Mouse (Mus musculus) fat pad, adult 2 months (tissue): ENCODE results near the gene Cdk20.

Experiments
- DNase-seq: peaks from one replicate; pipeline ENCODE4 v3.0.0-alpha.2; 2011; ENCODE audit warnings: low read depth, low spot score; ENCODE audit errors: extremely low read depth

Gene Cdk20

DNA sequence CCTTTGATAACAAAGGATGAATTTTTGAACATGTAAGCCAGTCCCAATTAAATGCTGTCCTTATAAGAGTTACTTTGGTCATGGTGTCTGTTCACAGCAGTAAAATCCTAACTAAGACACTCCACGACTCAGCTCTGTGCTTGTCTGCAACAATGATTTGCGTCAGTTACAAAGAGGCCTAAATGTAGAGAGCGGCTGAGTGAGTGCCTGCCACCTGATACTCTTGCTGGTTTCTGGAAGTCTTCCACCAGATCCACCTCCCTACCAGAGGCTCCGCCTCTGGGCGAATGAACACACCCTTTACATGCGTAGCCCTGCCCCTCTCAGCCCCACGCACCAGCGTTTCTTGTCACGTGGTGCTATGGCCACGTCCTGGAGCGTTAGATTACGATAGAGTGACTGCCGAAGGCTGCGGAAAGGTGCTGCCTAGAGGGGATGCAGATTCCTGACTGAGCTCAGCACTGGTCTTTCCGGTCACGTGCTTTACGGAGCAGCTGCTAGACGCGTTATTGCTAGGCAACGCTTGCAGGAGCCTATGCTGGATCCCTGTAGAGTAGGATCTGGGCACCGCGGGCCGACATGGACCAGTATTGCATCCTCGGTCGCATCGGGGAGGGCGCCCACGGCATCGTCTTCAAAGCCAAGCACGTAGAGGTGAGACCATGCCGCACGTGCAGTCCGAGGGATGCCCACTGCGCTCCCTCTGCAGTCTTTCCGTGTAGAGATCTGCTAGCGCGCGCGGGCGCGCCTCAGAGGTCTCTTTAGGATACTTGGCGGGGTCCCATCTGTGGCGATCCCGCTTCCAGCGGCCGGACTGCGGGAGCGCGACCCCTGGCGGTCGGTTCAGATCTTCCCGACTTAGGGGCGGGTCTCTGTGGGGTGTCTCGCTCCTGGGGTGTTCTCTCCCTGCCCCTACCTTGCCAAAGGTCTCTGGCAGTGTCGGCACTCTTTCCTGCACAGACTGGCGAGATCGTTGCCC, at the start of gene Cdk20:
TSS of gene Cdk20 (plus strand) at position 298 of the 979 bp plus-strand sequence.
- peak; percentile 39 for DNase-seq

DNA sequence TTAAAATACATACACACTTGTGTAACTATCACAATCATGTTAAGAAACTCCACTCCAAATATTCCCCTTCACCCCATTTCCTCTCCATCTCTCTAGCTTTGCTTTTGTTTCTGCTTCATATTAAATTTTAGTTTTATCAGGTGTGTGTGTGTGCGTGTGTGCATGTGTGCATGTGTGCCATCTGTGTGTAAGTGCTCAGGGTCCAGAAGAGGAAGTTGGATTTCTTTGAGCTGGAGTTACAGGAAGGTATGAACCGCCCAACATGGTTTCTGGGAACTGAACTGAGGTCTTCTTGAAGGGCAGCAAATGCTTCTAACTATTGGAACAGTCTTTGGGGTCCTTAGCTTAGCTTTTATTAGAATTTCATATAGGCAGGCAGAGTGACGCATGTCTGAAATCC, 47.2 kb upstream of the Cdk20 start:
- DNase-seq = no peak

DNA sequence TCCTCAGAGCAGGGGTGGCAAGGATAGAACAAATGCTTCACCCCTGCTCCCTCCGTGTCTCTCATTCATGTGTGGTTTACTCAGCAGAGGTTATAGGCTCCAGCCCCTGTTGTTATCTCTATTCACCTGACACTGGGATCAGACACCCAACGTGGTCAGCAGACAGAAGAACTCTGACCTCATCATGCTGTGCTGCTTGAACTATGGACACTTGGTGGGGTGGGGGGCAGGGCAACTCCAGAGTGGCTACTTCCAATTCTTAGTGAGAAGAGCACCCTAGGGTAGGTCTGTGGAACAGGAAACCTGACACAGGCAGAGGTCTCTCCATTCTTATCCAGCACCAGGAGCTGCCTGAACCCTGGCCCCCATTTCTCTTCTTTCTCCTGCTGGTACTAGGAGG, 46.1 kb upstream of the Cdk20 start:
- no peak for DNase-seq

DNA sequence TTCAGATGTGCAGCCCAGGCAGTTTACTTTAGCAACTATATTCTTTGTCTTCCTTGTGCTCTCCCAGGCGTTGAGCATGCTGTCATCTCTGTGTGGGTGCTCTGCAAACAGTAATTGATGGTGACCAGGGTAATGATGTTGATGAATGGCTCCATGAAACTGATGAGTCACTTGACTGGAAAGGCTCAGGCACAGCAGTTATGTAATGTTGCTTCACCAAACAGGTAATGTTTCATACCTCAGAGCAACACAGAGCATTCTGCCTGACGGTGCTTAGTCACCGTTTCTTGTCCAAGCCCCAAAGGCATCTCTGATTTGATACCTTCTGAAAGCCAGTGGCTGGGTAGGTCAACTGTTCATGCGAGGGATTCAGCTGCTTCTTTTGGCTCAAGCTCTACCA, 43.7 kb upstream of the Cdk20 start:
- peak; percentile 90 for DNase-seq

DNA sequence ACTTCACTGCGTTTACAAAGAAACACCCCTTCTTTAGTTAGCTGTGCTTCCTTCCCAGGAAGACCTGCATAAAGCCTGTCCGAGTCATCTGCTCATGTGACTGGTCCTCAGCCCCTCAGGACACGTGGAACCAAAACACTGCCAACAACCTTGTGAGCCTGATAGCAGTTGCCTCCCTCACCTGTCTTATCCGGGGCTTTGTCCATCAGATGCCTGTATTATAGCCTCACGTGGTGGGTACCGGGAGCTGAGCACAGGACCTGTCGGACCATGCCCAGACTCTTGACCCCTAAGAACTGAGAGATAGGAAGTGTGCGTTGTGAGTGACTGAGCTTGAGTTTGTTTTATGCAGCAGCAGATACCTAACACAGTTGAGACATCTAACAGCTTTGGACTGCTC, 35.1 kb upstream of the Cdk20 start:
- no peak for DNase-seq

DNA sequence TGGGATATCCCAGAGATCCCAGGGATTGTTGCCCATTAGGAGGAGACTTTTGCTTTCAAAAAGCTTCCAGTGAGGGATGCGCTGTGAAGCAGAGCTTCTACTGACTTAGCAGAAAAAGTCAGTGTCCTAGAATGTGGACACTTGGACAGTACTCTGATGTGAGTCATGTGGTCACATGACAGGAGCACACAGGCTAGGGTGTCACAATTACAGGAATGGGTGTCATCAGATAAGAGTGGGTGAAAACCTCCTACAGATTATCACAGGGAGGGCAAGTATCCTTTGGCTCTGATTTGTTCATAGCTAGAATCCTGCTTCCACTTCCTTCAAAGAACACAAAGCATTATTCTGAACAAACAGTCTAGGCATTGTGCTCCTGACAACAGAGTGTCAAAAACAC, 34.0 kb upstream of the Cdk20 start:
- no peak for DNase-seq

DNA sequence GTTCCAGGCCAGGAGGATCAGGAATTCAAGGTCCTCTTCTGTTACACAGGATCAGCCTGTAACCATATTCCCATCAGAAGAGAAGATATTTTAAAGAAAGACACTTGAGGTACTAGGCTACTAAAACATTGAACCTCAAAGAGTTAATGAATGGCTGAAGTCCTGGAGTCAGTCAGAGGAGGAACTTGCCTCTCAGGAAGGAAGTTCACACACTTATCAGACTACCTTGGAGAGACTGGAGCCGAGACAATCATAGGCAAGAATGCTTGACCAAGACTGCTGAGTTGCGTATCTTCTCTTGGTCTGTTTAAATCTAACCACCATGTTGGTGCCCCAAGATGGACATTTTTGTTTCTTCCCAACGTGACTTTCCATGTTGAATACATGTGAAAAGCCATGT, 32.2 kb upstream of the Cdk20 start:
- no peak for DNase-seq

DNA sequence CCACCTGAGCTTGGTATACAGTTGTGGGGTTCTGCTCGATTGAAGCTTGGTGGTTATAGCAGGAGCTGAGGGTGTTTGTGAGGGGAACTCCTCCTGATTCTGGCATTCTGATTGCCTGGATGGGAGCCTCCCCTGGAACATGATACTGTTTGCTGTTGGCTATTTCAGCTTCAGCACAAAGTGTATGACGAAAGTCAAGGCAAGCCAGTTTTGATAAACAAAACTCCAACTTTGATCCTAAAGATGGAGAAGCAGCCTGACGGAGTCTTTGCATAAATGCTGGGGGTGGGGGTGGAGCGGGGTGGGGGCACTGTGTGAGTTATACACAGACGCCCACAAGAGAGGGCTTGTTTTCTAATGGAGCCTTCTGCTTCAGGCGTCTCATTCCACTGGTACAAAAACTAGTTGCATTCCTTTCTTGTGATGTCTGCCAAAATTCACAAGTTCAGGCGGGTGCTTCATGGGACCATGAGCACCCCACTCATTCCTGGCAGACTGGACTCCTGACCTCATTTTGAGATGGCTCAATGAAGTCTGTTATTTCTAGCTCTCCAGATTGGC, 31.2 kb upstream of the Cdk20 start:
- no peak for DNase-seq

DNA sequence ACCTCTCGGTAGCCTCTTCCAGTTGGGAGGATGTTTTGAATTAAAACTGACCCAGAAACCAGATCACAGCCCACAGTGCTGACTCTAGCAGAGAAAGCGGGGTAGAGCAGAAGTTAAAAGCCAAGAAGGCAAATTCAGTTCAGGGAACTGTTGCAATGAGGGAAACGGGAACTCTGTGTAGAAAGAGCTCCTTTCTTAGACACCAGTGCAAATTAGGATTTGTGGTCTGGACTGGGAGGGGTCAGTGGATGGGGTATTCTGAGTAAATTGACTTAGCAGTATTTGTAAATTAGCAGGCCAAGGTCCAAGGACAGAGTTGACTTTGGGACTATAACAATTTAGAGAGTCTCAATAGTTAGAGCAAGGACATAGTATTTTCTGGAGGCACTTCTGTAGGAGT, 30.1 kb upstream of the Cdk20 start:
- DNase-seq = no peak

DNA sequence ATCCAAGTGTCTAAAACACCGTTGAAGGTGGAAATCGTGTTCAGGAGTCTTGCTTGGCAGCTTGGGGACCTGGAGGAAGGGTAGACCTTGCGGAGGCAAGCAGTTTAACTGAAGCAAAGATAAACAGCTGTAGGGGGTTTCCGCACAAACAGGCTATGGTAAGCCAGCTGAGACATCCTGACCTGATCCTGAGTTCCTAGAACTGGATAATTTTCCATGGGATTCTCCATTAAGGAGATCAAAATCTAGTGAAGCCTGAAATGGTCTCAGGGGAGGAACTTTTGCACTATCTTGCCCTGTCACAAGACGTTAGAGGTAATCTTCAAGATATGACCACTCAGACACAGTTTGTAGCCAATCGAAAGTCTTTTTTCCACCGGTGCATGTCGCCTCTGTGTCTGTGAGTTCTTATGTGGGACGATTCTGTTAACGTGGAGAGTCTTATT, 29.6 kb upstream of the Cdk20 start:
- DNase-seq = peak; percentile 55

DNA sequence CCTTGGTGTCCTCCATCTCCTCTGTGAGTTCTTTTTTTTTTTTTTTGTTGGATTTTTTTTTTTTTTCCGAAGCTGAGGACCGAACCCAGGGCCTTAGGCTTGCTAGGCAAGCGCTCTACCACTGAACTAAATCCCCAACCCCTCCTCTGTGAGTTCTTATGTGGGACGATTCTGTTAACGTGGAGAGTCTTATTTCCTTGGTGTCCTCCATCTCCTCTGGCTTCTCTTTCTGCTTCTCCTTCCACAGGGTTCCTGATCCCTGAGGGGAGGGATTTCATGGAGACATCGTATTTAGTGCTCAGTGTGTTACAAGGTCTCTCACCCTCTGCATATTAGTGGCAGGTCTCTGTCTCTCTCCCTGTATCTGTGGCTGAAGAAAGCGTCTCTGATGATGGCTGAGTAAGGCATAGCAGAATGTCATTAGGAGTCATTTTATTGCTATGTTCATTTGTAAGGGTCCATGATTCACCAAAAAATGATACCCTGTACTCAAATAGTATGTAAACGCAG, 29.1 kb upstream of the Cdk20 start:
- no peak for DNase-seq

DNA sequence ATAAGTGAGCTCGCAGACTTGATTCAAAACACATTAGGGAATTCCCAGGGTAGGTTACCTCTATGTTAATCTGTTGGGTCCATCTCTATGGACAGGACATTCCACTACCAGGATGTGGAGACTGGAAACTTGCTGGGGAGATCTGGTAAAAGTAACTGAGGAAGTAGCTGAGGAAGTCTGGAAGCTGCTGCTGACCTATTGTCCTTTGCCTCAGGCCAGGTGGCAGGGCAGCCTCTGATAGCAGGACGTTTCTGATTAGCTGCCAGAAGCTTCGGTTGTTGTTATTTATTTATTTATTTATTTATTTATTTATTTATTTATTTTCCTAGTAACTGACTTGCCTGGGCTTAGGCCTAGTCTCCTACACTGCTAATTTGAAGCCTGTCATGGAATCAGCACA, 28.6 kb upstream of the Cdk20 start:
- DNase-seq = no peak

DNA sequence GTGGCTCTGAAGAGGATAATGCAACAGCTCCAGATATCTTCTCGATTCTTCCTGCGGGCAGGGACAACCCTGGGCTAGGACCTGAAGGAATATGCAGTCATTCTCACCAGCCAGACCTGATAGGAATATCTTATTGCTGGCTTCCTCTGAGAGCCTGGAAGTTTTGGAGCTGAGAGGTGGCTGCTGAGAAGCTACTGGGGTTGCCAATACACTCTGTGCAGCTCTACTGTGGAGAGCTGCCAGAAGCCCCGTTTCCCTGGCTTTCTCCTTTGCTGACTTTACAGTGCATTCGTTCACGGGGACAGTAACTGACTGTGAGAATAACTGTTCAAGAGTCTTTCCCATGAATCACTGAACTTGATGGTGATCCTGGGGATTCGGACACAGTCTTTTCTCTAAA, 26.6 kb upstream of the Cdk20 start:
- no peak for DNase-seq

DNA sequence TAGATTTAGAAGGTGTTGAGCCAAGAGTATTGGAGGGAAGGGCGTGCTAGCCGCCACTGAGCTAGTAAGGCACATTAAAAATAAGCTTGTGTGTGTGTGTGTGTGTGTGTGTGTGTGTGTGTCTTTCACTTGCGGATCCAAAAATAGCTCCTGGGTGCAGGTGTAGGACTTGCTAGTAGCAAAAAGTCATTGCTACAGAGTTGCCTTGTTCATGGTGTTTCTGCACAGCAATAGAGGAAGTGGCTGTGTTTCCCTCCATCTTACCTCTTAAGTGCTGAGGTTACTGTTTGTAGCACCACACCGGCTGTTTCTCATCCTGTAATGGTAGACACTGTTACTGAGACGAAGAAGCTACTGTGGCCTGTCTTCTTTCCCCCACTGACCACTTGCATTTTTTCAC, 24.1 kb upstream of the Cdk20 start:
- DNase-seq = no peak

DNA sequence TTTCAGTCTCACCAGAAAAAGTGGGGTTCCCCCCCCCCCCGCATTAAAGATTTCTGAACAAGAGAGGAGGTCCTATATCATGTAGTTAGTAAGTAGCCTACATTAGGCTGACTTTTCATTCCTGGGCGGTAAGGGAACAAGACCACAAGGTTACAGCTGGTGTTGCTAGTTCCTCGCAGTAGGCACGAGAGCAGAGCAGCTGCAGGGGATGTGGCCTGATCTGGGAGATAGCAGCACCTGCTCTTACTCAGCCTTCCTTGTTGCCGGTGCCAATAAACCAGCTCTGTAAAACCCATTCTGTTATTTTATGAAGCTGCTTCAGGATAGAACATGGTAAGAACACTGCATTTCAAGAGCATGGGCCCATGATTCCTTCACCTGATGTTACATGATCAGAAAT, 21.5 kb upstream of the Cdk20 start:
- no peak for DNase-seq

DNA sequence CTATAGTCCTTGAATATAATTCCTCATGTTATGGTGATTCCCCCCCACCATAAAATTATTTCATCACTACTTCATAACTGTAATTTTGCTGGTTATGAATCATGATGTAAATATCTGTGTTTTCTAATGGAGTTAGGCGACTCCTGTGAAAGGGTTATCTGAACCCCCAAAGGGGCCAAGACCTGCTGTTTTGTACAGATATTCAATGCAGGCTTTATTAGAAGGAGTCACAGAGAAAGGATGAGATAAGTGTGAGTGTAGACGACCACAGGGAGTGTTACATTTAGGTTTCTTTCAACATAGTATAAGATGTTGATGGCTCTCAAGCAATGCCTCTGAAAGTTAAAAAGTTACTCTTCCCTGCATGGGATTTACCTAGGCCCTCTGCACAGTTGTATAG, 20.8 kb upstream of the Cdk20 start:
- no peak for DNase-seq

DNA sequence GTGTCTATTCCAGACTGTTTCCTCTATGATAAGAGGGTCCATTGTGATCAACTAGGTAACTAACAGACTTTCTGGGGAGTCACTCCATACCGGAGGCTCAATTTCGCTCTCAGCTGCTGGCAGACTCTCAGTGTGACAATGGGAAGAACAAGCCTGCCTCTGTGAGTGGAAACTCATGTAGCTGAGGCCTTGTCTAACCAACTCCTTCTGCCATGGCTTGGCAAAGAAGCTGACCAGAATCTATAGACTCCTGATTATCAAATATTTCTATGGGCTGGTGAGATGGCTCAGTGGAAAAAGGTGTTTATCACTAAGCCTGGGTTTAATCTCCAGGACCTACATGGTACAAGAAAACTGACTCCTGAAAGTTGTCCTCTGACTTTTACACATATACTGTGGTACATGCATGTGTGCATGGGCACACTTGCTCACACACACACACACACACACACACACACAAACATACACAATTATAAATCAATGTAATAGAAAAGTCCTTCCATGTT, 19.3 kb upstream of the Cdk20 start:
- DNase-seq = no peak

DNA sequence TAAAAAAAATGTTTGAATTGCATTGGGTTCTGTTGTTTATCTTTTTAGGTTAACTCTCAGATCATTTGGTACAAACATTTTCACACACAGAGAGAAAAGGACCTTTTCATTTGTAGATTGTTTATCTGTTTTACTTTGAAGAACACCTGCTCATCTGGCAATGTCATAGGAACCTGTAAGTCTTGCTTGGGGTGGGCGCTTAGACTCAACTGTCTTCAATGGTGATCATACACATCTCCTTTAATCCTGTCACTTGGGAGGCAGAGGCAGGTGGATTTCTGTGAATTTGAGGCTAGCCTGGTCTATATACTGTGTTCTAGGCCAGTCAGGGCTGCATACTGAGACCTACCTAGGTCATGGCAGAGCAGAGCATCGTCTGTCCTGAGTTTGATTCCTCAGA, 16.5 kb upstream of the Cdk20 start:
- DNase-seq = no peak

DNA sequence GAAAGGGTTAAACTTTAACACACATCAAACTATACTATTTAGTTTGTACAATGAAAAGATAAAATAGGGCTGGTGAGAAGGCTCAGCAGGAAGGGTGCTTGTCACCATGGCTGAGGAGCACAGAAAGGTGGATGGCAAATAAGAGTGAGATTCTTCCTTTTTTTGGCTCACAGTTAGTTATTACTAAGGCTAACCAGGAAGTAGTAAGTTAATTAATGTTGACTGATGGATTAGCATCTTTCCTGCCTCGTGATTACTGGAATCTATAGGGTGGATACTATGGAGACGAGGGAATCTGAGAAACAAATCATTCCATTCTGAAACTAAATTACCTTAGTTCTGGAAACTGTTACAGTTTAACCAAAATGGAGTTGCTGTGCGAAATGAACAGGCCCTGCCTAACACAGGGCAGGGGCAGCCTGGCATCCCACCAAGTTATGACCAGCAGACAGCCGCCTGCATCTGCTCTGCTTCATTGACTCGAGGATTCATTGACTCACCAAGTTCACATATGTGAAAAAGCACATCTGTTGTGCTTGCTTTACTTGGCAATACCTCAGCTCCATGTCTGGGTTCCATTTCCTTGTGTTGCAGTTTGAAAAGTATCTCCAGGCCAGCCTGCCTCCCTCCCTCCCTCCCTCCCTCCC, 15.0 kb upstream of the Cdk20 start:
- no peak for DNase-seq

DNA sequence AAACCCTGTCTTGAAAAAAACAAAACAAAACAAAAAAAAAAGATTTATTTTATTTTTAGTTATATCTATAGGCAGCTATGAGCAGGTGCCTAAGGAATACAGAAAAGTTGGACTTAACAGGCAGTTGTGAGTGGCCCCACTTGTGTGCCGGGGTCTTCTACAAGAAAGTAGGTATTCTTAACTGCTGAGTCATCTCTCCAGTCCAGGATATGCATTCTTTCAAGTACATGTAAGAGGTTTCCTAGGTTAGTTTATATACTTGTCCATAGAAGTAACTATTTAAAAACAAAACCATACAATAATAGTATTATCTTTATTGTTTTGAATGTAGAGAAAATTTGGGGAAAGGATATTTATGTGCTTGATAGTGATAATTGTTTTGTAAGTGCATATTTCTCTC, 11.3 kb upstream of the Cdk20 start:
- no peak for DNase-seq

DNA sequence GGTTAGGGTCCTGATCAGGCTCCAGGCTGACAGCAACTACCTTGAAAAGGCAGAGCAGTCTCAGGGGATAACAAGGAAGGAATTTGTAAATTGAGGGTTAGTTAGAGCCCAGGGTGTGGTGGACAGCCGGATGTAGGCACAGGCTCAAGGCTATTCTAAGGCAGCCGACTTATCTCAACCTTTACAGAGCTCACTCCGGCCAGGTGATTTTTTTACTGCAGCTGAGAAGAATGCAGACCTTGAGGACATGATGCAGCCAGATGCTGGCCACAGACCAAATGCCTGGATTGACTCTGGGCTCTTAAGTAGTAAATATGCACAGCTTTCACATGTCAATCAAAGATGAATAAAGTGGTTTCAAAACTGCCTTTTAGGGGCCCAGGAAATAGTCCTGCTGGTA, 10.7 kb upstream of the Cdk20 start:
- no peak for DNase-seq
